Mouse (Mus musculus) thymus, adult 2 months (tissue): Measurements from ENCODE around the gene Csnk2a2. TPM values are rescaled to one million over a fixed set of nuclear protein-coding genes. Genes with fewer than 3 reads are reported as not detected.

ENCODE experiments used
- DNase-seq: peaks from one replicate; pipeline ENCODE4 v3.0.0; 2021
- H3K27ac ChIP-seq: fragments of 200-500 bp; 2 replicates; pipeline ENCODE4 v1.5.1; 2012; ENCODE audit warnings: low read length, control low read depth; ENCODE audit not compliant: control insufficient read depth, insufficient read depth
- H3K27me3 ChIP-seq: fragments of 200-500 bp; 2 replicates; pipeline ENCODE4 v1.6.1; 2012; ENCODE audit warnings: mild to moderate bottlenecking, low read length, moderate library complexity, mixed read lengths; ENCODE audit not compliant: control insufficient read depth, insufficient read depth
- H3K36me3 ChIP-seq: fragments of 200-500 bp; 2 replicates; pipeline ENCODE4 v1.6.1; 2012; ENCODE audit warnings: mild to moderate bottlenecking, low read length, moderate library complexity; ENCODE audit not compliant: control insufficient read depth, insufficient read depth
- H3K4me1 ChIP-seq: fragments of 200-500 bp; replicated peaks from 2 replicates; pipeline ENCODE4 v1.6.1; 2012; ENCODE audit warnings: low read length; ENCODE audit not compliant: control insufficient read depth, insufficient read depth
- H3K4me3 ChIP-seq: fragments of 200-500 bp; 2 replicates; pipeline ENCODE4 v1.5.1; 2012; ENCODE audit warnings: mild to moderate bottlenecking, low read length, control low read depth, moderate library complexity; ENCODE audit not compliant: control insufficient read depth, insufficient read depth
- CTCF ChIP-seq: fragments of 200-500 bp; IDR thresholded peaks from 2 replicates; pipeline ENCODE4 v1.5.1; 2012; ENCODE audit warnings: mild to moderate bottlenecking, control low read depth, low read length, moderate library complexity, borderline replicate concordance; ENCODE audit not compliant: control insufficient read depth, poor library complexity, insufficient read depth; ENCODE audit errors: extremely low read depth
- POLR2A ChIP-seq: fragments of 200-500 bp; IDR thresholded peaks from 2 replicates; pipeline ENCODE4 v1.6.1; 2012; ENCODE audit warnings: mild to moderate bottlenecking, low read length, control low read depth, moderate library complexity; ENCODE audit not compliant: control insufficient read depth, poor library complexity, insufficient read depth; ENCODE audit errors: extremely low read depth
- WGBS: fragments of 180-500 bp; shearing (Covaris S2); methylation state at CpG from one replicate; pipeline ENCODE4 v1.1.7; 2018; 5-methylcytosine and 5-hydroxymethylcytosine counted together
- polyA plus RNA-seq: library from polyadenylated mRNA; depleted of rRNA; stranded (reverse); fragments of >200 nt; gene quantifications from 2 replicates; pipeline ENCODE4 v1.2.3, GENCODE M21; 2012; rRNA removed

The Csnk2a2 gene
- polyA plus RNA-seq: 35.2 and 36.0 TPM in 2 replicates

DNA sequence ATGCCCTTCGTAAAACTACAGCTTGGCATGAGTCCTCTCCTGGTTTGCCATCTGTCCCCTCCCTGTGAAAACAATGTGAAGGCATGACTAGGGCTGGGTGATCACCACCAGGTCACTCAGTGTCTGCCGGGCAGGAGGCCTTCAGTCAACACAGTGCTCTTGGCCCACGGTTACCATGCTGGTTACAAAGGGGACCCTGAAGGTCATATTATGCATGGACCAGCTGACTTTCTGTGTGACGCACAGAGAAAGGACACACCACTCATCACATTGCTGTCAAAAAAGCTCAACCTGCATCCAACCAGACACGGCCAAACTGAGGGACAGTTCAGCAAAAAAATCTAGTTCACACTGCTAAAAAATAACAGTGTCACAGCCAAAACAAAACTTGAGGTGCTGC lies at the start of gene Csnk2a2:
TSS of gene Csnk2a2 (minus strand) at position 34 of the 400 bp plus-strand sequence.
- Histone ChIP-seq H3K27me3 (no peaks in the 10 kb centered on the region), H3K36me3 (peaks cover 13% of the 10 kb centered on the region; the same call in 1 of the 2 replicates), H3K4me3 (peak within 1 kb of the TSS; percentile 69), H3K27ac (no peak within 1 kb of the TSS), H3K4me1 (peaks cover 7% of the 10 kb centered on the region)
- no peak for DNase-seq
- 96% methylated on average over 5 of the region's 5 CpGs for WGBS
- TF ChIP-seq CTCF (no peak), POLR2A (no peak)

DNA sequence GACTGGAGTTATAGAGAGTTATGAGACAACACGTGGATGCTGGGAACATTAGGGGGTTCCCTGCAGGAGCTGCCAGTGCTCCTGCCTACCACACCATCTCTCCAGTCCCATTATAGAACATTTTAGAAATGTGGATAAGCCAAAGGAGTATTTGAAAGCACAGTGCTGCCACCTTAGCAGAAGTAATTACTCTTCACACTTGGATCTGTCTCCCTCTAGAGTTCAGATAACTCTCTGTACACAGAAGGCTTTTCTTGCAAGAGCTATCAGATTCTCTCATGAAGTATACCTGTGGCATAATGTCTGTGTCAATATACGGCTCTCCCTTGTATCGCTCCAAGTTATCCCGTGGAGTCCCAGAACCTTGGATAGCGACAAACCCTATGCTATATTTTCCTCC lies 49.6 kb upstream of the Csnk2a2 start:
- H3K4me3 ChIP-seq: no peak overlapping the region
- H3K27me3 ChIP-seq: no peaks in the 10 kb centered on the region
- DNase-seq: no peak
- H3K4me1 ChIP-seq: no peaks in the 10 kb centered on the region
- TF ChIP-seq CTCF (no peak), POLR2A (no peak)
- H3K27ac ChIP-seq: no peak overlapping the region
- H3K36me3 ChIP-seq: no peaks in the 10 kb centered on the region
- WGBS: 85% methylated on average over 5 of the region's 5 CpGs

DNA sequence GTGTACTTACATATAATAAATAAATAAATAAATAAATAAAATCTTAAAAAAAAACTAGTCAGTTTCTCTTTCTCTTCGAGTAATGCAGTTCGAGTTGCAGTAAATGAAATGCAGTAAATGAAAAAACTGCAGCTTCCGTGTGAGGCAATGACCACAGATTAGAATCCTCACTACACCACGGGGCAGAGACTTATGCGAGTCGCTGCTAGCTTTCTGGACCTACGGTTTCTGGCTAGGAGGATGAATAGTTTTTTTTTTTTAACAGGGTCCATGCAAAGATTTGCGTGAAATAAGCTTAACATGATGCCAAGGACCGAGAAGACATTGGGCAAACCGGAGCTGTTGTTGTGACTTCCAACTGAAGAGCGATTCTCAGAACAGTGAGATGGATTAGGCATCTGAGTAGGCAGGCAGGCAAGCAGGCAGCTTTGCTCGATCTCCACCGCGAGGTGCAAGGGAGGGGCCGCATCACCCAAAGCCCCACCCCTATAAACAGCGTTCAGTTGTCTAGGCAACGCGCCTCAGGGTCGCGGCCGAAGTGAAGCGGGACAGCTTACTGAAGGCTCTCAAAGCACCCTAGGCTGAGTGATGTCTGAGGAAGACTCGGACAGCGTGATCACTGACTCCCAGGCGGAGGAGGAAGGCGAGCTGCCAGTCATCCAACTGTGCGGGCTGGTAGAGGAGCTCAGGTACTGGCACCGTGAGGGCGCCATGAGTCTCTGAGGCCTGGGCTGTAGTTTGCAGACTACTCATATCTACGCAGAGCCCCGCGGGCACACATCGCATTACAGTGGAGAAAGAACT lies 43.9 kb upstream of the Csnk2a2 start, which contains the start of gene Ccdc113:
TSS of gene Ccdc113 (plus strand) at position 502 of the 804 bp plus-strand sequence.
- Histone ChIP-seq H3K27me3 (no peaks in the 10 kb centered on the region), H3K27ac (no peak within 1 kb of the TSS), H3K36me3 (no peaks in the 10 kb centered on the region), H3K4me1 (peaks cover 5% of the 10 kb centered on the region; the same call in 1 of the 2 replicates), H3K4me3 (peak within 1 kb of the TSS; percentile 19; the same call in 1 of the 2 replicates)
- 11% methylated on average over 33 of the region's 33 CpGs for whole genome bisulfite sequencing
- DNase-seq: peak; percentile 19
- no peak for TF ChIP-seq POLR2A
- TF ChIP-seq CTCF: no peak

DNA sequence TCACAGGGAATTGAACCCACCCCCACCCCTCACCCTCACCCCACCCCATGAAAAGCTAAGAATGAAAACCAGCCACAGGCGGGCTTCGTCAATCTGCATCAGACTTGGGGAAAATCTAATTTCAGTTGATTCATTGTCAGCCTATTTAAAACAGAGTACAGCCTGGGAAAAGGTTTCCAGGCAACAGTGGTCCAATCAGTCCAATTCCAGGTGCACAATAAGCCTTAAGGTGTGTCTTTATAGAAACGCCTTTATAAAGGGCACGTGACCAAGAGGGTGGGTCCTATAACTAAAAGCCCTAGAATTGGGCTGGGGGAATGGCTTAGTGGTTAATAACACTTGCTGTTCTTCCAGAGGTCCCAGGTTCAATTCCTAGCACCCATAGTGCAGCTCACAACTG lies 42.4 kb upstream of the Csnk2a2 start:
- Histone ChIP-seq H3K4me3 (no peak overlapping the region), H3K27me3 (no peaks in the 10 kb centered on the region), H3K36me3 (no peaks in the 10 kb centered on the region), H3K4me1 (peaks cover 5% of the 10 kb centered on the region; the same call in 1 of the 2 replicates), H3K27ac (no peak overlapping the region)
- DNase-seq: no peak
- 89% methylated on average over 4 of the region's 4 CpGs for WGBS
- no peak for TF ChIP-seq POLR2A
- no peak for TF ChIP-seq CTCF

DNA sequence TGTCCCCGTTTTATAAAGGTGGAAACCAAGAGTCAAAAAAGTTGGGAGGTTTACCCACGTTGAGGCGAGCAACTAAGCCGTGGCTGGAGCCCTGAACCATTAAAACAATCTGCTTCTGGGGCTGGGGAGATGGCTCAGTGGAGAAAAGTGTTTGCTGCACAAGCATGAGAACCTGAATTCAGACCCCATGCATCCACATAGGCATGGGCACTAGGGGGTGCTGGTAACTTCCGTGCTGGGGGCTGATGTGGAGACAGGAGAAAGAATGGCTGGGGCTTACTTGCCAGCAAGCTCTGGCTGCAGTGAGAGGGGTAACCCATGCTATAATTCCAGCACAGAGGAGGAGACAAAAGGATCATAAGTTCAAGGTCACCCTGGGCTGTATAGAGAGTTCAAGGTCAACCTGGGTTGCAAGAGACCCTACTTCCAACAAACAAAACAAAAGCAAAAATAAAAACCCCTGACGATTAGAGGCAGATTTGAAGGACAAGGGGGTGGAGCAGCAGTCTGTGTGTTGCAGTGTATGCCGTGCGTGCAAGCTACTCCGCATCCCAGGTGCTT lies 39.0 kb upstream of the Csnk2a2 start:
- WGBS: 73% methylated on average over 9 of the region's 9 CpGs
- H3K27ac ChIP-seq: no peak overlapping the region
- TF ChIP-seq CTCF (no peak), POLR2A (no peak)
- H3K36me3 ChIP-seq: no peaks in the 10 kb centered on the region
- H3K4me1 ChIP-seq: 0 out of 2 replicates have a peak, but pooled peaks cover 1% of the 10 kb centered on the region
- no peak overlapping the region for H3K4me3 ChIP-seq
- no peaks in the 10 kb centered on the region for H3K27me3 ChIP-seq
- peak; percentile 11 for DNase-seq

DNA sequence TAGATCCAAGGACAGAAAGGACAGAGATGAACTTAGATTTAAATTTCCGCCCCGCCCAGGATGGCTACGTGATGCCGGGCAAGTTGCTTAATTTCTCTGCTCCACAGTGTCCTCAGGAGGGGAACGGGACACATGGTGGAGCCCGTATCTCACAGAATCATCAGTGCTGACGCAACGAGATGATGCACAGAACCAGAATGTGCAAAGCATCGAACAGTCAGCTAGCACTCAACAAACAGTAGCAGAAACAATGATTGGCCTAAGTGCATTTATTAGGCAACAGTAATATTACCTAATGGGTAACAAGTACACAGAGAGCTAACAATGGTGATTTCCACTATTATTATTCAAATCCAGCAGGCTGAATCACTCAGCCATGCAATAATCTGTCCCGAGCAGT lies 38.4 kb upstream of the Csnk2a2 start:
- TF ChIP-seq CTCF (no peak), POLR2A (no peak)
- no peaks in the 10 kb centered on the region for H3K36me3 ChIP-seq
- no peaks in the 10 kb centered on the region for H3K4me1 ChIP-seq

DNA sequence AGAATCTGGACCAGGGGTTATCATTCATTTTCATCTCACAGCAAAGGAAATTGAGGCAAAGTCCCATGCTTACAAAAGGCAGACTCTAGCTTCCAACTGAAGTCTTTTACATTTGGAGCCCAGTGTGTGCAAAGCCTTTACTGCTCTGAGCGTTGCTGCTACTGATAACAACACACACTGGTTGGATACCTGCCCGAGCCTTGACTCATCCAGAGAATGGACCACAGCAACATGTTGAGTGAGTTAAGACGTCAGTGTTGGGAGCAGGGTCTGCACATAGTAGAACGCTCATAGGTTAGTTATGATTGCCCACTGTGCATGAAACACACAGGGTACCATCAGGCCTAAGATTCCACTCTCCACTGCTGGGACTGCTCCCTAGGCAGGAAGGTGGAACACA lies 34.2 kb upstream of the Csnk2a2 start:
- no peak for DNase-seq
- Histone ChIP-seq H3K36me3 (no peaks in the 10 kb centered on the region), H3K27me3 (no peaks in the 10 kb centered on the region), H3K4me3 (no peak overlapping the region), H3K4me1 (no peaks in the 10 kb centered on the region), H3K27ac (no peak overlapping the region)
- no peak for TF ChIP-seq CTCF
- no peak for TF ChIP-seq POLR2A
- 95% methylated on average over 4 of the region's 4 CpGs for WGBS

More for the DNA sequence above, 38.4 kb upstream of the Csnk2a2 start:
- no peak overlapping the region for H3K27ac ChIP-seq
- no peak overlapping the region for H3K4me3 ChIP-seq
- WGBS: 92% methylated on average over 10 of the region's 10 CpGs
- no peak for DNase-seq
- H3K27me3 ChIP-seq: no peaks in the 10 kb centered on the region
